Mouse (Mus musculus) gastrocnemius, postnatal 4 days (tissue): Measurements from ENCODE around the gene Fgf14. TPM values are rescaled to one million over a fixed set of nuclear protein-coding genes. Genes with fewer than 3 reads are reported as not detected.
"Not testable (repeated sequence)": the region's sequence is repeated elsewhere in the genome, so short reads cannot be mapped to it uniquely, and the experiment has no call there.

Source experiments
- DNase-seq, 2 experiments: peaks; one replicate each; pipeline ENCODE4 v3.0.0; 2021 to 2022; ENCODE audit warnings: low spot score in 2 of 2, mixed read lengths in 2 of 2
- total RNA-seq, 2 experiments: library from RNA; stranded (reverse); gene quantifications; 2 replicates each; pipeline ENCODE4 v1.2.3; 2021

Fgf14 gene
- total RNA-seq, 2 experiments from 2014 or later, result 0.10 TPM; not detected in 1

DNA sequence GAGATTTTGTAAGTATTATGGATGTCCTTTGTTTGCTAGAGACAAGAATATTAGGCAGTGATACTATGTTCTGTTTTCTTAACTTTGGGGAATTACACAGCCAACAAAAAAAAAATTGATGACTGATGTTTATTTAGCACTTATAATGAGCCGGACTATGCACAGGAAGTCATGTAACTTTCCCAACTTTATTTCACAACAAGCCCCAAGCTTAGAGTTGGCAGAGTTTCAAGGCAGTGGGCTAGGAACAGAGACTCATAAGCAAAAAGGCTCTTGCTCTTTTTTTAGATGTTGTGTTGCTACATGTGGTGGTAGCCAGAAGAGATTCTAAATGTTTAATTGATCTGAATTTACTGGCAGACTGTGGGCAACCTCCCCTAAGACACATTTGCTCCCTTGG, 191.7 kb downstream of the Fgf14 start:
- no peak for DNase-seq

DNA sequence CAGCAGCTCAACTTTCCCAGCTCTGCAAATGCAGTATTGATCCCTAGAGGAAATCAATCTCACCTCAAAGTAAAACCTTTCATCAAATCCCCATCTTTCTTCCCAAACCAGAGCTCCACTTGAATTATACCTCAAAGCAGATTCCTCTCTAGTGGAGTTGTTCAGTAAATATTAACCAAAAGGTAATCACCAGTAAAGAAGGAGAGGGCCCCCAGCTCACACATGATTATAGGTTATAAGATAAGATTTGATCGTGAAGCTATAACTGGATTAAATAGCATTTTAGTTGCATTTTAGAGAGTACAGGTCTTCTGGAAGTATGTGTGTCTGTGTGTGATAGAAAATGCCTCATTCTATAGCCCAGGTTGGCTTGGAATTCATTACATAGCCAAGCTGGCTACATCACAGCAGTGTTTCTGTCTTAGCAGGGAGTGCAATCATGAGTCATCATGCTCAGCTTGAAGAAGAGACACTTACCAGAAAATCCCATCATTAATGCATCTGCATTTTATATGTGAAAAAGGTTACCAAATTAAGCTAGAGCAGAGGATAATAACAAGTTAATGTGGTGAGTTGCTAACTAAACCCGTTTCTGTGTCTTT, 202.8 kb downstream of the Fgf14 start:
- no peak for DNase-seq

DNA sequence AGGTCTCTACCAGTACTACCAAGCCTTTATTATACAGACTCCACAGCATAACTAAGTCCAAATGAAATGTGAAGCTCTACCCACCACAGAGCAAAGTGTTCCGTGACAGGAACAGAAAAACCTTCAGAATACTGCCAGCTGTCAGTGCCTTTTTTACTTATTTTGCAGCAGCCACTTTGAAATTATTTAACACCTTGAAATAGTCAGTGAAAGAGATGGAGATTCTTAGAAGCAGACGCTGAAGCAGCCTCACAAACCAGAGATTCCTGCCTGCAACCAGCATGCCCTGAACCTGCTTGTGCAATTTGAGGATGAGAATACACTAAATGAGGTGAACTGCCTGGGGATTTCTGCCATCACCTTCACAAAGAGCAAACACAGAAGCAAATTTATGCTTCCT, 206.0 kb downstream of the Fgf14 start:
- DNase-seq, result no peak

DNA sequence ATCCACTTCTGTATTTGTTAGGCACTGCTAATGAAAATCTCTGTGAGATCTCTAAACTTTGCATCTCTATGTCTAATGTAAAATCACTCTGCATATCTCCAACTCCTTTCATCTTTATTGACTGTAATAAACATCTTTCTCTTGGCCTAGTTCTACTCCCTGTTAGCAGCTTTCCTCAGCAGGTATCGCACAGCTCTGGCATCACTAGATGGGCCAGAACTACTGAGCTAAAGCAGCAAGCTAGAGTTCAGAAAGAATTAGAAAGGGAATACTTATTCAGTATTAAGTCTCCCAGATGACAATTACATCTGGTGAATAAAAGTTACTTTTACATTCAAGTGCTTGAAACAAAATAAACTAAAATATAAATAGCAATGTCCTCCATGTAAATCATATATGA, 221.8 kb downstream of the Fgf14 start:
- DNase-seq, result no peak

DNA sequence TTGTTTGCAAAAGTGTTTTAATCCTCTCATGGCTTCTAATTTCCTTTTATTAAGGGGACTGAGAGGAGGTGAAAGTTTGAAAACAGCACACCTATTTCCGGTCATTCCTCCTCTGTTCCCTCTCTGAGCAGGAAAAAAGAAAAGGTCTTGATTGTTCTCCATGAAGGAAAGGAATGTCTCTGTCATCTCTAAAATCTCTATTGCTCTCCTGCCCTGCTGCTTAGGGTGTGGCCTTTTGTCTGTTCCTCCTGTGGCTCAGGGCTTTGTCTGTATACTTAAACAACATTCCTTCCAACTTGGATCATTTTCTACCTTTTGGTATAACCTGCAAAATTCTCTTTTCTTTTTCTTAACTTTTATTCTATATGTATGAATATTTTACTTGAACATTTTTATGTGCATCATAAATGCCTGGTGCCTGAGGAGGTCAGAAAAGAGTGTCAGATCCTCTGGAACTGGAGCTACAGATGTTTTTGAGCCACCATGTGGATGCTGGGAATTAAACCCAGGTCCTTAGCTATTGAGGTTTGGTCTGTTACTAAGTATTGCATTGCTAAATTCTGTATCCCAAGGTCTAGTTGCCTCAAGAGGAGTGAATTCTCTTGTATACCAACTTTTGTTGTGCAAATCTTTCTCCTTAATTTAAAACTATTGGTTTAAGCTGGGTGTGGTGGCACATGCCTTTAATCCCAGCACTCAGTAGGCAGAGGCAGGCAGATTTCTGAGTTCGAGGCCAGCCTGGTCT, 230.7 kb downstream of the Fgf14 start:
- DNase-seq, result no peak

DNA sequence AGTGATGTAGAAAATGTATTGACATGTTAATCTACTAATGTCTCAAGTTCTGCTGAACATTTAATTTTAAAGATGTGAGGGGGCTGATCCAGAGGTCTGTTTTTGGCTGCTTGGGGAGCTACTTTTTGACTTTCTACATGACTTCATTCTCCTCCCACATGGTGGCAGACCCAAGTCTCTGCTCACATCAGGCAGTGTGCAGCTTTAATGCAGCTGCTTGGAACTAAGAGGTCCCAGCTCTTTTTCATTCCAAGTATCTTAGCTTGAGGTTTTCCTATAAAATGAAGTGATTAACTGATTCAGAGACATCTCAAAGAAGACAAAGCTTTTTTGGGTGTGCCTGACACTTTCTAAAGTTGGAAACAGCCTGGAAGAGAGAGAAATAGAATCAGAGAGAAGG, 232.1 kb downstream of the Fgf14 start:
- DNase-seq, result no peak

DNA sequence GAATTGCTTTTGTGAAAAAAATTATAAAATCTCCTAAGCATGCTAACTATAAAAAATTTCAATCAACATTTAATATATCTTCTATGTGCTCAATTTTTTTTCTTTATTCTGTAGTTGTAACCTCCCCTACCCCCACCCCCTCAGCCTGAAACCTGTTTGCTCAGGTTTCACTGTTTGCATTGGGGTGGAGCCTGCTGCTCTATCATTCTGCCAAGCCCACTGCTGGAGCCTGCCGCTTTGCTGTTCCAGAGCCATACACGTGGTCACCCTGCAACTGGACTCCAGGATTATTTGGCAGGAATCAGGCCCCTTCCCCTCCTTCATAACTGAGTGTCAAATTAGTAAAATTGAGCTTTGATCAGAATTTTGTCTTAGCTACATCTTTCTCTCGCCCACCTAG, 237.6 kb downstream of the Fgf14 start:
- DNase-seq, result not testable (repeated sequence)

DNA sequence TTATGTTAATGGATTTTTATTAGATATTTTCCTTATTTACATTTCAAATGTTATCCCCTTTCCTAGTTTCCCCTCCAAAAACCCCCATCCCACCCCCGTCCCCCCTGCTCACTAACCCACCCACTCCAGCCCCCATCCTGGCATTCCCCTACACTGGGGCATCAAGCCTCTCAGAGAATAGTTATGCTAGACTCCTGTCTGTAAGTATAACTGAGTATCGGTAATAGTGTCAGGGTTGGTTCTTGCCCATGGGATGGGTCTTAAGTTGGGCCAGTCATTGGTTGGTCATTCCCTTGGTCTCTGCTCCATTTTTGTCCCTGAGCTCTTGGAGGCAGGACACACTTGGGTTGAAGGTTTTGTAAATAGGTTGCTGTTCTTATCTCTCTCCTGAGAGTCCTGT, 265.0 kb downstream of the Fgf14 start:
- DNase-seq, result no peak

DNA sequence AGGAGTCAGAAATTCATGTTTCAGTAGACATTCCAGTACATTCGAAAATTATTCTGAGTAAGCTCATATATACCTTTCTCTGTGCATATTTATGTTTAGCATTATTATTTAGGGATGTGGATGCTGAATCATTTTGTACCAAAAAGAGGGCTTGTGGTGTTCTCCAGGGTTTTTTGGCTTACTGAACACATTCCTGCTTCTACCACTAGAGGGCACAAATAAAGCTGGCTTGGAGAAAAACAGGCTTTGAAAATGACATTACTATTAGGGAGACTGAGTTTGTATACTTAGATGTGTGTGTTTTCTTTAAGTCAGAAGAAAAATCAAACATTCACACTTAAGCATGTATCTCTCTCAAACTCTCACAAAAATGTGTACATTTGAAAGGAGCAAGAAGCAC, 266.0 kb downstream of the Fgf14 start:
- no peak for DNase-seq

DNA sequence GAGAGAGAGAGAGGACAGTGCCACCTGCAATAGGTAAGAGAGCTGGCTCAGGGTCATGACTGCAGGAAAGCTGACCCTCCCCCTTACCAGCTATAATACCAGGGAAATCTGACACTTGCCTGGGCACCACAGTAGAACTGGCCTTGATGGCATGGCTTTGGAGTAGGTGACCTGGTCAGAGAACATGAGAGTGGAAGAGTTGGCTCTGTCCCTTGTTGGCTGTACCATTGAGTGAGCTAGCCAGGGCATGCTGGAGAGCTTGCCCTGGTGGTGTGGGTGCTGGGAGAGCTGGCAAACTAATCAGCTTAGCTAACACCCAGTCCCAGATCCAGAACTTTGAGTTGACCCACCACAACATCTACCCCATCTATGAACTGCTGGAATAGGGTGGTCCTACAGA, 348.5 kb downstream of the Fgf14 start:
- DNase-seq, result no peak

DNA sequence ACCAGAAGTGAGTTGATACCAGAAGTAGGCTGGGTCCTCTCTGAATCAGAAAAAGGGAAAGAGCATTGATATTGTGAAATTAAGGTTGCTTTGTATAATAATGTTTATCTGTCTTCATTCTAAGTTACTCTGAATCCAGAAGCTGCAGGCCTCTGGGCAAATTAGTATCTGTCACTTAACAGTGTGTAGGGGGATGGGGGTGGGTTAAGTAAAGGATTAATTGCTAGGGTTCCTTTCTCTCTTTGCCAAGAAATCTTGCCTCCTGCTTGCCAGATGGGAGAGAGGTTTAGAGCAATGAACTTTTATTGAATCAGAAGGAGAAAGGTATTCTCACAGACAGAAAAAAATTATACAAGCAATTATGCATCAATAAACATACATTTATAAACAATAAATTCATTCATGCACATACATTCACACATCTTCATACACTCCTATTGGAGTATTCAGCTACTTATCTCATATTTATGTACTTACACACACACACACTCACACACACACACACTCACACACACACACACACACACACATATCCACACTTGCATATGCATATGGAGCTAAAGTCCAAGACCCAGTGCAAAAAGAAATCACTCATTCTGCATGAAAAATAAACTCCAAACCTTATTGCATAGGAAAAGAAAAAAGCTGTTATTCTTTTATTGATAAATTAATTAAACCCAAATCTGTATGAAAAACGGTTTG, 357.8 kb downstream of the Fgf14 start:
- DNase-seq, result no peak

DNA sequence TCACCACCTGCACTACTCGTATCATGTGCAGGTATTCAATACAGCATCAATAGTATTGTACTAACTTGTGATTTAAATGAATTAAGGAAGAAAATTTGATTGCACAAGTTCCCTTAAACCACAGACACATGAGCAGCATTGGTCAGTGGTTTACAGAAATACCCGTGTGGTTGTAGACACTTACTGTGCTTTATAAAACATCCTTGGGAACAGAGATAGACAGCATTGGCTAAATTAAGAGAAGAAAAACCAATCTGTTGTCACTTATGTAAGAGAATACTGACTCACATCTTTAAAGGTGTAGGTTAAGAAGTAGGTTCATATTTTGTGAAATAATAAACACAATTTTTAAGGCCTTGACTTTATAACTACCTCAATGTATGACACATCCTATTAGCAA, 361.4 kb downstream of the Fgf14 start:
- DNase-seq, result no peak

DNA sequence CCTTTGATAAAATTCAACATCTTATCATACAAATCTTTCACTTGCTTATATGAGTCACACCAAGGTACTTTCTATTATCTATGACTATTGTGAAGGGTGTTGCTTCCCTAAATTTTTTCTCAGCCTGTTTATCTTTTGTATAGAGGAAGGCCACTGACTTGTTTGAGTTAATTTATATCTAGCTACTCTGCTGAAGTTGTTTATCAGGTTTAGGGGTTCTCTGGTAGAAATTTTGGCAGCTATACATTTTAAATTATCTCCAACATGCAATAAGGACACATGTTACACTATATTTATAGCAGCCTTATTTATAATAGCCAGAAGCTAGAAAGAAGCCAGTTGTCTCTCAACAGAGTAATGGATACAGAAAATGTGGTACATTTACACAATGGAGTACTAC, 389.9 kb downstream of the Fgf14 start:
- no peak for DNase-seq

DNA sequence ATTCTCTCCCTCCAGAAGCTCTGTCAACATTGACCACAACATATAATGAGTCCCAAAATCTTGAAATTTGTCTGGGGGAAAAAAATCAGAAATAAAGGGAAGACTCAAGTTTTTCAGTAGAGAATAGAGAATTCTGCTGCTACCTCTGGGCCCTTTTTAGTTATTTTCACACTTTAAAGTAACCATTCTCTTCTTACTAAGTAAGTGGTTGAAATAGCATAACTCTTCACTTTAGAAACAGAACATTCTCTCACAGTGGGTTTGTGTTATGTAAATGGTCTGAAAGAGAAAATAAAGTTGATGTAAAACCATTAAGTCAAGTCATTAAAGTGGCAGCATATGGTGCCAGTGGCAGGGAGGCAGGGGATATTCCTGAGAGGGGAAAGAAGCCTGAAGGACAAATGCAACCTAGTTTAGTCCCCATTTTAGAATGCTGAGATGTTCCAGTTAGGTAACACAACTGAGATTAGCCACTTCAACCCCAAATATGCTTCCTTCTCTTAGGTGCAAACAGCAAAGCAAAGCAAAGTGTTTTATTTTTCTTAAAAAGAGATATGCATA, 398.5 kb downstream of the Fgf14 start:
- no peak for DNase-seq

DNA sequence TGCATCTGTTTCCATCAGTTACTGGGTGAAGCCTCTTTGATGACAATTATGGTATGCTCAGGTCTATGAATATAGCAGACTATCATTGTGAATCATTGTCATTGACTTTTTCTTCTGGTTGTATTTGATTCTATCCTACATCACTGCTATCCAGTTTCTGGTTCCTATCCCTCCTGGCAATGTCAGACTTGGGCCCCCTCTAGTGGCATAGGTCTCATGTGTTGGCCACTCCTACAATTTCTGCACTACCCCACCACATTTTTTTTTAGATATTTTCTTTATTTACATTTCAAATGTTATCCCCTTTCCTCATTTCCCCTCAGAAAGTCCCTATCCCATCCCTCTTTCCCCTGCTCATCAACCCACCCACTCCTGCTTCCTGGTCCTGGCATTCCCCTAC, 409.9 kb downstream of the Fgf14 start:
- DNase-seq, result no peak

DNA sequence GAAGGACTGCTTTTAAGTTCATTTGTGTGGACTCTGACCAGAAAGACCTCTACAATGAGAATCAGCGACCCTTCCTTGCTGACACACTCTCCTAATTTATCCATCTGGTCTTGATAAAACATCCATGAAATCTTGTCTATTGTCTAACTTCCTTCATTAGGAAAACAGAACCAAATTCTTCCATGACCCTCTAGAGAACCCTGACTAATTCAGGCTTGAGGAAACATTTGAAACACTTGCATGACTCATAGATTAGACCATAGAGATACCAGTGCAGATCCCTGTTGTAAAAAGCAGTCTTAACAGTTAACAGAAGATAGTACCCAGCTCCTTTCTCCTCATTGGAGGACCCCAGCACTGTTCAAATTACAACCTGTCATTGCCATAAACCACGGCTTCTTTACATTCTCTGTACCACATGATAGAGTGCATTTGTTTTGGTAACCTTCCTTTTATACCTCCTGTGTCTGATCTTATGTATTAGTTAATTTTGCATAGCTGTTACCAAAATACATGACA, 412.3 kb downstream of the Fgf14 start:
- no peak for DNase-seq

DNA sequence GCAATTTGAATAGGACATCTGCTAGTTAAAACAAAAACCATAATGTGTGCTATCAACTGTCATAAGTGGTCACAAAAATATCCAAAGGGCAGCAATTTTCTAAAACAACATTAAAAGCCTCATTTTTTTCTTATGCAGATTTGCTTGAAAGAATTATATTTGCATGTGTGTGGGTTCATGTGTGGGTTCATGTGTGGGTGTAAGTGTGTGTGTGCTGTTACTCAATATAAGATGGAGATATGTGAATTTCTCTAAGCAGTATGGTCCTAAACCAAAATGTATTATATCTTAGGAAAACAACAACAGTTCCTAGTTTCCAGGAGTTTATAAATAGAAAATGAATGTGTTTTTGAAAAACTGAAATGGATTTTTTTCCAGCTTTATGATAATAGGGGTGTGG, 413.7 kb downstream of the Fgf14 start:
- DNase-seq, result no peak

DNA sequence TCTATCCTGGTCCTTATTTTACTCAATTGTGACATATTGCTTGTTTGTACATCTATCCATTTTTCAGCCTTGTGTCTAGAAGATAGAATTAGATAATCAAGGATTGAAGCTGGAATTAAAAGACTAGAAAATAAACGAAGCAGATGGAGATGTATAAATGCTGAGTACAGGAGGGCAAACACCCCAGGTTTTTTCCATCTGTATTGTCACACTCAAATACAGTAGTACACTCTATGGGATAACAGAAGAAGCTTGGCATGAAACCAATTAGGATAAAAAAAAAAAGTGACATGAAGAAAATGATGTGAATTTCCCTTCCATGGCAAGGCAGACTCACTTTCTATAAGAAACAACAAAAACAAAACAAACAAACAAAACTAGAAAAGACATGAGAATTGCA, 429.4 kb downstream of the Fgf14 start:
- DNase-seq, result no peak

DNA sequence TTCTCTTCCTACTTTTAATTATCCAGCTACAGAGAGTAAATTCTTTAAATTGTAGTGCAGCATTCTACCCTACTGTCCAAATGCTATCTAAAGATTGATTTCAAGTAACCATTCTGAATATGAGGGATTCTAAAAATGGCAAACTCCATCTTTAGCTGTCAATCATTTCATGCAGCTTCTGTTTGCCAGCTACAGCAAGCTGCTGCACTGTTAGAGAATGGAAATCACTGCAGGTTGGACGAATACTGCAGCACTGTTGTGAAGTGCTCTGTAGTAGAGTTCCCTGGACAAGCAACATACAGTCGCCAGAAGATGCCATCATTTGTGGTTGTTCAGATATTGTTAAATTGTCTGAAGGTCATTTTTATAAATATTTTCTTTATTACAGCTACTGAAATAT, 453.5 kb downstream of the Fgf14 start:
- DNase-seq, result no peak

DNA sequence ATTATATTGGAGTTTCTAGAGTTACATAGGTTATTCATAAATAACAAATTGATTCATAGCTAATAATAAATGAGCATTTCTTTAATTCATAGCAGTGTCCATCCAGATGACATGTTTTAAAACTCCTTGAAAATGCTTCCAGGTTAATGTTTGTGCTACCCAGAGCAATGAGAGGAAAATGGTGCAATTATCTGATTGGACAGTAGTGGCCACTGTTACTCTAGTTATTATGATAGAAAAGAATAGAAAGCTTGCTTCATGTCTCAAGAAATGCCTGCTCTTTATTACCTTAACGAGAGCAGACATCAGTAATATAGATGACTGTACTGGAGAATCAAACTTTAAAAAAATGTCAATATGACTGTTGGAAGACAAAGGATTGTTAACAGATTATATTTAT, 454.5 kb downstream of the Fgf14 start:
- DNase-seq, result no peak

DNA sequence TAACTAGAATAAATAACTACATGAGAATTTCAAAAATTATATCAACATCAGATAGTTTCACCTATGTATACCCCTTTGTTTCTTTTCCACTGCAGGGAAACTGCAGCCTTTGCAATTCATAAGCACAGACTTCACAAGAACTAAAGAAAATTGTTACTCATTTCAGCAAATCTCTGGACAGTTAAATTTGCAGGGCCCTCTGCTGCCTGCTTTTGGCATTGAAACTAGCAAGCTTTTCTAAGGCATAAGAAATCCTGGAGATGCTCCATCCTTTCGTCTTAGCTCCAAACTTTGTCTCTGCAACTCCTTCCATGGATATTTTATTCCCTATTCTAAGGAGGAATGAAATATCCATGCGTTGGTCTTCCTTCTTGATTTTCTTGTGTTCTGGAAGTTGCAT, 455.9 kb downstream of the Fgf14 start:
- DNase-seq, result no peak

DNA sequence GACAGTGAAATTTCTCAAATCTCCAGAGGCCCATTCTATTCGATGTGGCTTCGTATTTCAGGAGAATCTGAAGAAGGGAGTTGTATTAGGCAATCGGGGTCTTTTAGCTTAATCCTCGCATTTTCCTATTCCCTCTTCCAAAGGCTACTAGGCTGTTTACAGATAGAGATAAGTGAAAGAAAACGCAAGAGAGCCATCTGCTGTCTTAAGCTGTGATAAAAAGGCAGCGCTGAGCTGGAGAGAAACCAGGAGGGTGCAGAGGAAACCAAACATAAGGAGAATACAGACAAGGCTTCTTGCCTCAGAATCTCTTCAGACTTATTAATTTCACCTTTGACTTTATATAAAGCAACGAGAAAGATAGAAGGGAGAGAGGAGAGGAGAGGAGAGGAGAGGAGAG, 481.1 kb downstream of the Fgf14 start:
- no peak for DNase-seq
